Mouse (Mus musculus): ENCODE data around the gene Chp2.
"Not testable (repeated sequence)": the region's sequence is repeated elsewhere in the genome, so short reads cannot be mapped to it uniquely, and the experiment has no call there.

Gene Chp2

DNA sequence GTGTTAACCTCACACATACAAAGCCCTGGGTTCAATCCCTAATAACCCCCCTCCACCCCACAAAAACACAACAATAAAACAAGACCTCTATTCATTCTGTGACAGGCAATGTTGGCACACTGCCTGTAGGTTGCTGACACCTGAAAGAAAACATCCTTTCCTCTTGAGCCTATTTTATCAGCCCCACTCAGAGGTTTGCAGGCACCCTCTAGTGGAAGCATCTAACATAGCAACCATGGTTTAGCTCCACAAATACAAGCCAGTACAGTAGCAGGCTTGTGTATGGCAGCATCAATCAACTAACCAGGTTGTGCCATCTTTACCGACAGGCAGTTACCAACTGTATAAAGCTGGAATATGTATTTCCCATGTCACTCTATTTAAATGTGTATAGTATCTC lies 23.0 kb downstream of the Chp2 start:
- peak; percentile 47 to 56 for DNase-seq (ENCODE audit: low spot score in 2 of 2)

GRCm38 (mm10) chr7:122242744-122243143 lies 23.4 kb downstream of the Chp2 start:
- not testable (repeated sequence) for DNase-seq (ENCODE audit: low spot score in 2 of 2)

GRCm38 (mm10) chr7:122244166-122244565 lies 24.9 kb downstream of the Chp2 start:
- DNase-seq (ENCODE audit: low spot score in 2 of 2) = peak in 1 of 2 experiments; percentile 40

GRCm38 (mm10) chr7:122244584-122244983 lies 25.3 kb downstream of the Chp2 start:
- no peak for DNase-seq (ENCODE audit: low spot score in 2 of 2)

DNA sequence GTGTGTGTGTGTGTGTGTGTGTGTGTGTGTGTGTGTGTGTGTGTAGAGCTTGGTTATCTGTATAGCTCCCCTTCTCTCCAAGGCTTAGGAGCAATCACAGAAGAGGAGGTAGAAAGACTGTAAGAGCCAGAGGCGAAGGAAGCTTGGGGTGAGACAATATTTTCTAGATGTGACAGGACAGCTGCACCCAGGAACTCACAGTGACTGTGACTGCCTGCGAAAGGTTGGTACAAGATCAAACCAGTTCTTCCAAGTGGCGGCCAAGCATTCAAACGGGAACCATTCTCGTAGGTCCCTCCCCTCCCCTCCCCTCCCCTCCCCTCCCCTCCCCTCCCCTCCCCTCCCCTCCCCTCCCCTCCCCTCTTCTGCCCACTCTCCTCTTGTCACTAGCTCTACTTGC lies 26.7 kb downstream of the Chp2 start:
- no peak for DNase-seq (ENCODE audit: low spot score in 2 of 2)

GRCm38 (mm10) chr7:122247254-122247864 lies 28.1 kb downstream of the Chp2 start:
- DNase-seq (ENCODE audit: low spot score in 2 of 2) = no peak

DNA sequence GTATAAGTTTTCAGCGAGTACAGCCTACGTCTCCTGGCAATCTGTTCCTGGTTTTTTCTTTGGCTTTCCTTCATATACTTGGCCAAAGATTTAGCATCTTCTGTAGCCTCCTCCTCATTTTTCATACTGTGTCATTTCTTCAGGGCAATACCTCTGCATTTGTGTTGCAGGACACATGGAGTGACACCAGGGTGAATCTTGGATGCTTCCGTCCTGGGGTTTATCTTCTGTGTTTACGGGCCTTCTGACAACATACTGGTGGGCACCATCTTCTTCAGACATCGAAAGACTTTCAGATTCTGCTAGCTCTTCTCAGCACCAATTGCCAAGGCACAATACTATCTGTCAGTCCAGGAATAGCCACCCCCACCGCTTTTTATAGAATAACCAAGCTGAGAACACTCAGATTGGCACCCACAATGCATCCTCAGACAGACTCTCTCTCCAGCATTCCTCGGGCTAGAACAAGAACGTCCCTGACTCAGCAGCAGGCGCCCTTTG lies 30.1 kb downstream of the Chp2 start:
- peak in 1 of 2 experiments; percentile 43 for DNase-seq (ENCODE audit: low spot score in 2 of 2)

DNA sequence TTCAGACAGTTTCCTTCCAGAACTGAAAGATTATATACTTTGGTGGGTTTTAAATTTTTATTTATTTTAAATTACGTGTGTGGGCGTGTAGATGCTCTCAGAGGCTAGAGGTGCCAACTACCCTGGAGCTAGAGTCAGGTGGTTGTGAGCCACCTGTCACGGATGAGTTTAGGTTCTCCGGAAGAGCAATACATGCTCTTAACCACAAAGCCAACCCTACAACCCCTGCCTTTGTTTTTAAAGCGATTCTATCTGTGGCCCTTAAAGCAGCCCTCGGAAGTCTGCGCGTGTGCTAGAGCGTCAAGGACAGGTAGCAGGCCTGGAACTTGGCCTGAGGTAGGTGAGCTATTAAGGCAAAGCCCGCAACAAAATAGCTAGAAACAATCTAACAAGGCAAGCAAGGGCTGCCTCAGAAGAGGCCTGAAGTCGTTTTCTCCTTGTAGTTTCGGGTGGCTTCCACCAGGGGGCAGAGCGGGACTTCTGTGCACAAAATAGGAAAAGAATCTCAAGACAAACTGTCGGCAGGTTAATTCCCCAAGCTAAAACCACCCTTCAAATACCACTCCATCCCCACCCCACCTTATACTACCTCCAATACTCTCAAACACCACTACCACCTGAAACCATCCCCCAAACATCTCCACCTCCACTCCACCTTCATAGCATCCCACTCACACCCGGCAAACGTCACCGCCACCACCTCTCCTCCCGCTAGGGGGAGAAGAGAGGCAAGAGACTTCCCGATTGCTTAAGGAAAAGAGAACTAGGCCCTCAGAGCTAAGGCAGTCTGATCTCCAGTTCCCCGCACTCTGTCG lies 32.1 kb downstream of the Chp2 start:
- DNase-seq (ENCODE audit: low spot score in 2 of 2) = peak; percentile 80 to 83

- no peak for DNase-seq (ENCODE audit: low spot score in 2 of 2)
Measured at GRCm38 (mm10) chr7:122256722-122257121, 37.4 kb downstream of the Chp2 start.

GRCm38 (mm10) chr7:122258521-122258920 lies 39.2 kb downstream of the Chp2 start:
- DNase-seq (ENCODE audit: low spot score in 2 of 2) = no peak

DNA sequence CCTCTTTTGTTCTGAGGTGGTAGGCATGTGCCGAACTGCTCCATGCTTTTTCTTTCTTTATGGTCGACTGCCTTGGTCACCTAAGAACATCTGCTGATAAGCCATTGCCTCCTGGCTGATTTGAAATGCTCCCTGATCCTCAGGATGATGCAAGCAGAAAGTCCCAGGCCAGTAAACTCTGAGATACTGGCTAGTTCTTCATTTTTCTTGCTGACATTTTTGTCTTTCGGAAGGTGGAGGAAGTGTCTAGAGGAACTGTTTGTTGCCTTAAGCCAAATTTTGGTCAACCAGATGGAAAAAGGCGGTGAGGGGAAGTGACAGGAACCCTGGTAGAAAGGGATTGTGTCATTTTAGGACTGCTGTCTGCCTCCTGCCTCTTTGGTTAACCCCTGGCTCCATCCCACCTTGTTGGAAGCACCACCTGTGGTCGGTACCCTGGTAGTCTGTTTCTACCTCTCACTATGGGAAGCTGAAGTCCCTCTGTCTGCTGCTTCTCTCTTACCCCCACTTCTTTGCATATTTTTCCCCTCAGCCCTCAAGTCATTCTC lies 40.8 kb downstream of the Chp2 start:
- DNase-seq (ENCODE audit: low spot score in 2 of 2) = no peak

GRCm38 (mm10) chr7:122268983-122269486 lies 49.7 kb downstream of the Chp2 start:
- DNase-seq (ENCODE audit: low spot score in 2 of 2) = no peak

DNA sequence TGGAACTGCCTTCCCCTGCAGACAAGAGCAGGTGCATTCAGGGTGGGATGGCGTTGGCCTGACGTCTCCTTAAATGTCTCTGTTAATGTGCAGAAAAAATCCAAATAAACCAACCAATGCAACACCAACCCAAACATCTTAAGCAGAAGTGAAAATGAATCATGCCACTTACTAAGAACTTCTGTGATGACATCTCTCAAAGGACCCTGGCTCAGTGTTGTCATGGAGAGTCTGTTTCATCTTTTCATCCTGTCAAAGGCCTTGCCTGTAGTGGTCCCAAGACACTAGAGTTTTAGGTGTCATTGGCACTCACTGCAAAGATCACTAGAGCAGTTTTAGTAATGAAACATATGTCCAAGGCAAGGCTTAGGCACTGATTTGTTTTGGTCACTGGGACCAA lies 53.0 kb downstream of the Chp2 start:
- DNase-seq (ENCODE audit: low spot score in 2 of 2) = no peak
